Comparison of ENCODE assay signal across 8 mouse cellular contexts in genomic region chr3:96684822-96685156, GRCm38 (mm10). TPM values are rescaled to one million over a fixed set of nuclear protein-coding genes. Genes with fewer than 3 reads are reported as not detected.
DNase-seq lines count a peak whose midpoint lies in the region; ATAC-seq lines count a peak whose summit lies in the region.

No protein-coding gene starts in this region.

- H3K9me3 ChIP-seq in lung, embryonic 16.5 days (ENCODE audit: control insufficient read depth, low read length) = no peaks in the 10 kb centered on the region
- H3K9me3 ChIP-seq in limb, embryonic 13.5 days = no peaks in the 10 kb centered on the region
- H3K9me3 ChIP-seq in stomach, embryonic 15.5 days = no peaks in the 10 kb centered on the region

- no peak overlapping the region for H3K27ac ChIP-seq in lung, embryonic 16.5 days (ENCODE audit: low read length)
- H3K27ac ChIP-seq in limb, embryonic 13.5 days = no peak overlapping the region
- H3K27ac ChIP-seq in stomach, embryonic 15.5 days = no peak overlapping the region

- H3K4me3 ChIP-seq in lung, embryonic 16.5 days (ENCODE audit: low read length) = peak overlapping the region; percentile 29
- H3K4me3 ChIP-seq in limb, embryonic 13.5 days = peak overlapping the region; percentile 34
- peak overlapping the region; percentile 21 for H3K4me3 ChIP-seq in stomach, embryonic 15.5 days (replicated peaks)

- peaks cover 10% of the 10 kb centered on the region for H3K27me3 ChIP-seq in lung, embryonic 16.5 days (ENCODE audit: control insufficient read depth, insufficient read depth, low read depth, low read length)
- peaks cover 38% of the 10 kb centered on the region for H3K27me3 ChIP-seq in limb, embryonic 13.5 days
- peaks cover 9% of the 10 kb centered on the region; the same call in 1 of the 2 replicates for H3K27me3 ChIP-seq in stomach, embryonic 15.5 days (replicated peaks)

- DNase-seq in adrenal gland, postnatal 14 days = peak; percentile 24
- no peak for DNase-seq in adrenal gland, adult (ENCODE audit: inconsistent age in 2 of 2, low spot score in 1 of 2)
- DNase-seq in lung, postnatal 36 days = no peak
- no peak for DNase-seq in urinary bladder, postnatal 36 days (ENCODE audit: low spot score in 2 of 2)
- no peak for DNase-seq in gastrocnemius, postnatal 36 days

- H3K4me2 ChIP-seq in lung, embryonic 16.5 days (ENCODE audit: low read depth, low read length) = peak overlapping the region; percentile 49
- H3K4me2 ChIP-seq in limb, embryonic 13.5 days (replicated peaks) = peak overlapping the region; percentile 61
- H3K4me2 ChIP-seq in stomach, embryonic 15.5 days = peak overlapping the region; percentile 53

- no peak for ATAC-seq in lung, embryonic 16.5 days (ENCODE audit: low read depth)
- no peak for ATAC-seq in limb, embryonic 13.5 days (ENCODE audit: low FRiP score, low read depth)
- ATAC-seq in stomach, embryonic 15.5 days (ENCODE audit: insufficient read depth, low FRiP score, low read depth) = no peak

- peak overlapping the region; percentile 23 for H3K9ac ChIP-seq in lung, embryonic 16.5 days (ENCODE audit: low read length)
- H3K9ac ChIP-seq in limb, embryonic 13.5 days = peak overlapping the region; percentile 53
- no peak overlapping the region for H3K9ac ChIP-seq in stomach, embryonic 15.5 days

- WGBS in lung, embryonic 16.5 days = 19% methylated on average over 27 of the region's 28 CpGs
- 16% methylated on average over 28 of the region's 28 CpGs for WGBS in limb, embryonic 13.5 days
- 9% methylated on average over 28 of the region's 28 CpGs for WGBS in stomach, embryonic 15.5 days

- H3K4me1 ChIP-seq in lung, embryonic 16.5 days (replicated peaks; ENCODE audit: control insufficient read depth, insufficient read depth, low read length) = 0 out of 2 replicates have a peak, but pooled peaks cover 3% of the 10 kb centered on the region
- H3K4me1 ChIP-seq in limb, embryonic 13.5 days = peaks cover 10% of the 10 kb centered on the region; the same call in 1 of the 2 replicates
- H3K4me1 ChIP-seq in stomach, embryonic 15.5 days = peaks cover 6% of the 10 kb centered on the region; the same call in 1 of the 2 replicates

- no peaks in the 10 kb centered on the region for H3K36me3 ChIP-seq in lung, embryonic 16.5 days (ENCODE audit: control insufficient read depth, insufficient read depth, low read length)
- no peaks in the 10 kb centered on the region for H3K36me3 ChIP-seq in limb, embryonic 13.5 days
- H3K36me3 ChIP-seq in stomach, embryonic 15.5 days = no peaks in the 10 kb centered on the region

- intact Hi-C loops in gastrocnemius, postnatal 36 days (cut with DNase I) = no loop called here

RNA-seq across cellular contexts. Expression of gene Pias3, which starts 11.4 kb away (rescaled TPM):
- total RNA-seq in adrenal gland, postnatal 14 days (2021) = 21.3 and 31.9 TPM in 2 replicates
- polyA plus RNA-seq in lung, embryonic 16.5 days (2015; fragmentation: Nextera tagmentation; extraction: Ambion mirVana) = 51.9 and 52.0 TPM in 2 replicates
- polyA plus RNA-seq in limb, embryonic 13.5 days (2015; fragmentation: Nextera tagmentation; extraction: Ambion mirVana) = 77.7 and 83.3 TPM in 2 replicates
- 49.3 and 51.9 TPM in 2 replicates for polyA plus RNA-seq in stomach, embryonic 15.5 days (2015; fragmentation: Nextera tagmentation; extraction: Ambion mirVana)
- total RNA-seq in gastrocnemius, postnatal 36 days (2021) = 1 to 10 TPM; 6.5 to 7.3 TPM

RNA-seq across cellular contexts. Expression of gene Ankrd35, which starts 14.9 kb away (rescaled TPM):
- total RNA-seq in adrenal gland, postnatal 14 days (2021) = 1.7 and 2.9 TPM in 2 replicates
- 0.36 and 0.50 TPM in 2 replicates for polyA plus RNA-seq in lung, embryonic 16.5 days (2015; fragmentation: Nextera tagmentation; extraction: Ambion mirVana)
- polyA plus RNA-seq in limb, embryonic 13.5 days (2015; fragmentation: Nextera tagmentation; extraction: Ambion mirVana) = 0.87 and 1.2 TPM in 2 replicates
- polyA plus RNA-seq in stomach, embryonic 15.5 days (2015; fragmentation: Nextera tagmentation; extraction: Ambion mirVana) = 2.8 and 3.8 TPM in 2 replicates
- under 1 TPM; 0.35 to 0.92 TPM for total RNA-seq in gastrocnemius, postnatal 36 days (2021)

RNA-seq across cellular contexts. Expression of gene Nudt17, which starts 23.6 kb away (rescaled TPM):
- 3.6 and 4.1 TPM in 2 replicates for total RNA-seq in adrenal gland, postnatal 14 days (2021)
- polyA plus RNA-seq in lung, embryonic 16.5 days (2015; fragmentation: Nextera tagmentation; extraction: Ambion mirVana) = 7.2 and 8.2 TPM in 2 replicates
- polyA plus RNA-seq in limb, embryonic 13.5 days (2015; fragmentation: Nextera tagmentation; extraction: Ambion mirVana) = 13.8 TPM in 2 replicates
- 6.2 and 7.3 TPM in 2 replicates for polyA plus RNA-seq in stomach, embryonic 15.5 days (2015; fragmentation: Nextera tagmentation; extraction: Ambion mirVana)
- 1 to 10 TPM in 1 of 2 experiments, under 1 TPM in 1; 0.42 to 1.1 TPM for total RNA-seq in gastrocnemius, postnatal 36 days (2021)

RNA-seq across cellular contexts. Expression of gene Itga10, which starts 39.4 kb away (rescaled TPM):
- 1.6 and 2.6 TPM in 2 replicates for total RNA-seq in adrenal gland, postnatal 14 days (2021)
- polyA plus RNA-seq in lung, embryonic 16.5 days (2015; fragmentation: Nextera tagmentation; extraction: Ambion mirVana) = 1.0 TPM in 2 replicates
- polyA plus RNA-seq in limb, embryonic 13.5 days (2015; fragmentation: Nextera tagmentation; extraction: Ambion mirVana) = 2.1 and 3.1 TPM in 2 replicates
- 0.80 and 0.83 TPM in 2 replicates for polyA plus RNA-seq in stomach, embryonic 15.5 days (2015; fragmentation: Nextera tagmentation; extraction: Ambion mirVana)
- total RNA-seq in gastrocnemius, postnatal 36 days (2021) = 1 to 10 TPM in 1 of 2 experiments, under 1 TPM in 1; 0.84 to 1.2 TPM

RNA-seq across cellular contexts. Expression of gene Polr3c, which starts 42.6 kb away (rescaled TPM):
- total RNA-seq in adrenal gland, postnatal 14 days (2021) = 26.4 and 33.4 TPM in 2 replicates
- polyA plus RNA-seq in lung, embryonic 16.5 days (2015; fragmentation: Nextera tagmentation; extraction: Ambion mirVana) = 35.6 and 35.7 TPM in 2 replicates
- 33.5 and 36.4 TPM in 2 replicates for polyA plus RNA-seq in limb, embryonic 13.5 days (2015; fragmentation: Nextera tagmentation; extraction: Ambion mirVana)
- 31.8 and 35.2 TPM in 2 replicates for polyA plus RNA-seq in stomach, embryonic 15.5 days (2015; fragmentation: Nextera tagmentation; extraction: Ambion mirVana)
- total RNA-seq in gastrocnemius, postnatal 36 days (2021) = 10 to 100 TPM; 18.1 to 19.9 TPM
